Mouse (Mus musculus) liver, embryonic 15.5 days (tissue): ENCODE results near the gene Ip6k2. TPM values are rescaled to one million over a fixed set of nuclear protein-coding genes. Genes with fewer than 3 reads are reported as not detected.

Source experiments
- ATAC-seq: fragments of 200-750 bp; cut with Nextera tagmentation; 2 replicates; pipeline ENCODE4 v1.8.0; 2017; ENCODE audit warnings: moderate number of reproducible peaks, mild to moderate bottlenecking, moderate library complexity; ENCODE audit not compliant: insufficient read depth
- H3K27ac ChIP-seq: fragments of 300-500 bp; sonication (generic); replicated peaks from 2 replicates; pipeline ENCODE4 v1.5.1; 2015; ENCODE audit warnings: mild to moderate bottlenecking, inconsistent platforms
- H3K27me3 ChIP-seq: fragments of 300-500 bp; sonication (generic); 2 replicates; pipeline ENCODE4 v1.6.1; 2015; ENCODE audit warnings: mild to moderate bottlenecking, inconsistent platforms
- H3K36me3 ChIP-seq: fragments of 300-500 bp; sonication (generic); replicated peaks from 2 replicates; pipeline ENCODE4 v1.6.1; 2015; ENCODE audit warnings: moderate library complexity, mild to moderate bottlenecking, inconsistent platforms
- H3K4me1 ChIP-seq: fragments of 300-500 bp; sonication (generic); replicated peaks from 2 replicates; pipeline ENCODE4 v1.6.1; 2015; ENCODE audit warnings: inconsistent platforms
- H3K4me2 ChIP-seq: fragments of 300-500 bp; sonication (generic); 2 replicates; pipeline ENCODE4 v1.6.1; 2015; ENCODE audit warnings: moderate library complexity, mild to moderate bottlenecking, inconsistent platforms
- H3K4me3 ChIP-seq: fragments of 300-500 bp; sonication (generic); replicated peaks from 2 replicates; pipeline ENCODE4 v1.5.1; 2015; ENCODE audit warnings: mild to moderate bottlenecking, inconsistent platforms
- H3K9ac ChIP-seq: fragments of 300-500 bp; sonication (generic); 2 replicates; pipeline ENCODE4 v1.6.1; 2015; ENCODE audit warnings: moderate library complexity, mild to moderate bottlenecking, inconsistent platforms
- H3K9me3 ChIP-seq: fragments of 300-500 bp; sonication (generic); replicated peaks from 2 replicates; pipeline ENCODE4 v1.6.1; 2016; ENCODE audit warnings: inconsistent platforms
- WGBS: fragments of 180-500 bp; shearing (Covaris S2); methylation state at CpG from one replicate; pipeline ENCODE4 v1.1.7; 2015; ENCODE audit warnings: mixed read lengths; ENCODE audit not compliant: insufficient replicate concordance; 5-methylcytosine and 5-hydroxymethylcytosine counted together
- polyA plus RNA-seq: library from polyadenylated mRNA; unstranded; fragments of >200 nt; fragmentation: Nextera tagmentation; extraction: Ambion mirVana; gene quantifications from 2 replicates; pipeline ENCODE4 v1.2.1, GENCODE M21; 2015

Ip6k2 gene
- polyA plus RNA-seq, 1 experiment from 2014 or later: 11.6 TPM

GRCm38 (mm10) chr9:108819495-108819894 is 35.9 kb downstream of the Ip6k2 start:
- H3K4me2 ChIP-seq: no peak overlapping the region
- H3K27me3 ChIP-seq: peaks cover 41% of the 10 kb centered on the region
- H3K4me3 ChIP-seq: no peak overlapping the region
- H3K9me3 ChIP-seq: no peaks in the 10 kb centered on the region
- H3K9ac ChIP-seq: no peak overlapping the region
- no peak for ATAC-seq
- H3K4me1 ChIP-seq: no peaks in the 10 kb centered on the region
- WGBS: 40% methylated on average over 3 of the region's 3 CpGs
- no peak overlapping the region for H3K27ac ChIP-seq
- peaks cover 11% of the 10 kb centered on the region for H3K36me3 ChIP-seq

GRCm38 (mm10) chr9:108820077-108820476 is 36.5 kb downstream of the Ip6k2 start:
- no peak overlapping the region for H3K9ac ChIP-seq
- no peaks in the 10 kb centered on the region for H3K9me3 ChIP-seq
- peaks cover 47% of the 10 kb centered on the region for H3K27me3 ChIP-seq
- peaks cover 6% of the 10 kb centered on the region for H3K36me3 ChIP-seq
- H3K4me2 ChIP-seq: no peak overlapping the region
- WGBS: 48% methylated on average over 5 of the region's 5 CpGs
- no peak overlapping the region for H3K4me3 ChIP-seq
- no peaks in the 10 kb centered on the region for H3K4me1 ChIP-seq
- no peak overlapping the region for H3K27ac ChIP-seq
- ATAC-seq: no peak

- H3K4me1 ChIP-seq: peaks cover 24% of the 10 kb centered on the region
- no peak for ATAC-seq
- no peak overlapping the region for H3K27ac ChIP-seq
- no peak overlapping the region for H3K4me3 ChIP-seq
- no peaks in the 10 kb centered on the region for H3K9me3 ChIP-seq
- WGBS: 4% methylated on average over 25 of the region's 25 CpGs
- H3K27me3 ChIP-seq: peaks cover 89% of the 10 kb centered on the region
- H3K9ac ChIP-seq: no peak overlapping the region
- H3K4me2 ChIP-seq: no peak overlapping the region
- H3K36me3 ChIP-seq: no peaks in the 10 kb centered on the region
These were observed 40.6 kb downstream of the Ip6k2 start for GRCm38 (mm10) chr9:108824144-108824685.

GRCm38 (mm10) chr9:108824755-108825413 is 41.3 kb downstream of the Ip6k2 start:
- Histone ChIP-seq H3K4me3 (no peak overlapping the region), H3K36me3 (no peaks in the 10 kb centered on the region), H3K9me3 (no peaks in the 10 kb centered on the region), H3K27ac (no peak overlapping the region), H3K9ac (no peak overlapping the region), H3K4me1 (peaks cover 24% of the 10 kb centered on the region), H3K27me3 (peaks cover 95% of the 10 kb centered on the region), H3K4me2 (no peak overlapping the region)
- WGBS: 4% methylated on average over 31 of the region's 31 CpGs
- no peak for ATAC-seq

- Histone ChIP-seq H3K9me3 (no peaks in the 10 kb centered on the region), H3K27ac (no peak within 1 kb of the TSS), H3K4me2 (peak within 1 kb of the TSS; percentile 72), H3K4me3 (peak within 1 kb of the TSS; percentile 47), H3K27me3 (peaks cover 97% of the 10 kb centered on the region), H3K36me3 (no peaks in the 10 kb centered on the region), H3K4me1 (peaks cover 24% of the 10 kb centered on the region), H3K9ac (no peak within 1 kb of the TSS)
- ATAC-seq: no peak
- WGBS: 3% methylated on average over 67 of the region's 70 CpGs
These were observed 42.5 kb downstream of the Ip6k2 start, which contains the start of gene Celsr3 for GRCm38 (mm10) chr9:108825820-108826699. Celsr3 (plus strand) TSS chr9:108826320.

GRCm38 (mm10) chr9:108826700-108827340 is 43.2 kb downstream of the Ip6k2 start:
- peak; percentile 43 for ATAC-seq
- Histone ChIP-seq H3K4me2 (peak overlapping the region; percentile 72), H3K4me3 (peak overlapping the region; percentile 47), H3K36me3 (no peaks in the 10 kb centered on the region), H3K9me3 (no peaks in the 10 kb centered on the region), H3K4me1 (peaks cover 30% of the 10 kb centered on the region), H3K27ac (no peak overlapping the region), H3K27me3 (peaks cover 98% of the 10 kb centered on the region), H3K9ac (no peak overlapping the region)
- WGBS: 3% methylated on average over 39 of the region's 39 CpGs

GRCm38 (mm10) chr9:108827454-108827853 is 43.9 kb downstream of the Ip6k2 start:
- Histone ChIP-seq H3K4me2 (peak overlapping the region; percentile 72), H3K36me3 (no peaks in the 10 kb centered on the region), H3K27ac (no peak overlapping the region), H3K27me3 (peaks cover 100% of the 10 kb centered on the region), H3K4me1 (peaks cover 36% of the 10 kb centered on the region), H3K9me3 (no peaks in the 10 kb centered on the region), H3K9ac (no peak overlapping the region), H3K4me3 (peak overlapping the region; percentile 47)
- WGBS: 5% methylated on average over 34 of the region's 34 CpGs
- no peak for ATAC-seq

GRCm38 (mm10) chr9:108827906-108828305 is 44.3 kb downstream of the Ip6k2 start:
- ATAC-seq: no peak
- Histone ChIP-seq H3K27me3 (peaks cover 100% of the 10 kb centered on the region), H3K9me3 (no peaks in the 10 kb centered on the region), H3K4me3 (no peak overlapping the region), H3K4me2 (peak overlapping the region; percentile 72; the same call in 1 of the 2 replicates), H3K4me1 (peaks cover 41% of the 10 kb centered on the region), H3K9ac (no peak overlapping the region), H3K27ac (no peak overlapping the region), H3K36me3 (no peaks in the 10 kb centered on the region)
- WGBS: 50% methylated on average over 18 of the region's 18 CpGs

- H3K9me3 ChIP-seq: no peaks in the 10 kb centered on the region
- H3K27me3 ChIP-seq: peaks cover 88% of the 10 kb centered on the region
- H3K4me2 ChIP-seq: peak overlapping the region; percentile 79
- H3K4me1 ChIP-seq: peaks cover 30% of the 10 kb centered on the region
- no peak overlapping the region for H3K27ac ChIP-seq
- H3K9ac ChIP-seq: no peak overlapping the region
- no peak for ATAC-seq
- WGBS: 3% methylated on average over 23 of the region's 23 CpGs
- H3K4me3 ChIP-seq: peak overlapping the region; percentile 53
- H3K36me3 ChIP-seq: no peaks in the 10 kb centered on the region
These were observed 48.0 kb downstream of the Ip6k2 start for GRCm38 (mm10) chr9:108831637-108832036.

GRCm38 (mm10) chr9:108832390-108833108 is 49.0 kb downstream of the Ip6k2 start:
- no peaks in the 10 kb centered on the region for H3K9me3 ChIP-seq
- H3K4me3 ChIP-seq: peak overlapping the region; percentile 53
- no peak overlapping the region for H3K27ac ChIP-seq
- no peaks in the 10 kb centered on the region for H3K36me3 ChIP-seq
- peak overlapping the region; percentile 79 for H3K4me2 ChIP-seq
- WGBS: 4% methylated on average over 46 of the region's 46 CpGs
- peaks cover 79% of the 10 kb centered on the region for H3K27me3 ChIP-seq
- H3K4me1 ChIP-seq: peaks cover 21% of the 10 kb centered on the region
- peak; percentile 87 for ATAC-seq
- no peak overlapping the region for H3K9ac ChIP-seq
